Mouse (Mus musculus) liver, adult 2 months (tissue): Measurements from ENCODE around the gene Msl3. TPM values are rescaled to one million over a fixed set of nuclear protein-coding genes. Genes with fewer than 3 reads are reported as not detected.

Experiments
- DNase-seq: peaks from one replicate; pipeline ENCODE4 v3.0.0-alpha.2; 2011; ENCODE audit warnings: low read depth, low spot score; ENCODE audit errors: extremely low read depth
- H3K27ac ChIP-seq: fragments of 200-500 bp; replicated peaks from 2 replicates; pipeline ENCODE4 v1.5.1; 2012; ENCODE audit warnings: low read depth, mild to moderate bottlenecking, control low read depth, inconsistent platforms, low read length; ENCODE audit not compliant: insufficient read depth
- H3K27me3 ChIP-seq: fragments of 200-500 bp; 2 replicates; pipeline ENCODE4 v1.6.1; 2012; ENCODE audit warnings: mild to moderate bottlenecking, moderate library complexity, low read length, inconsistent platforms; ENCODE audit not compliant: control insufficient read depth, insufficient read depth
- H3K36me3 ChIP-seq: fragments of 200-500 bp; 2 replicates; pipeline ENCODE4 v1.6.1; 2012; ENCODE audit warnings: low read length, inconsistent platforms; ENCODE audit not compliant: control insufficient read depth, insufficient read depth
- H3K4me1 ChIP-seq: fragments of 200-500 bp; 2 replicates; pipeline ENCODE4 v1.6.1; 2011; ENCODE audit warnings: low read length; ENCODE audit not compliant: control insufficient read depth, insufficient read depth
- H3K4me3 ChIP-seq: fragments of 200-500 bp; 2 replicates; pipeline ENCODE4 v1.5.1; 2011; ENCODE audit warnings: low read depth, mild to moderate bottlenecking, control low read depth, low read length, moderate library complexity; ENCODE audit not compliant: insufficient read depth
- H3K79me2 ChIP-seq: fragments of 200-500 bp; 2 replicates; pipeline ENCODE4 v1.6.1; 2012; ENCODE audit warnings: inconsistent platforms, mild to moderate bottlenecking, low read length, moderate library complexity; ENCODE audit not compliant: control insufficient read depth, insufficient read depth
- H3K9ac ChIP-seq: fragments of 200-500 bp; 2 replicates; pipeline ENCODE4 v1.6.1; 2012; ENCODE audit warnings: low read depth, mild to moderate bottlenecking, control low read depth, inconsistent platforms, low read length
- CTCF ChIP-seq: fragments of 200-500 bp; IDR thresholded peaks from 2 replicates; pipeline ENCODE4 v1.5.1; 2011; ENCODE audit warnings: low read depth, low read length, control low read depth
- POLR2A ChIP-seq: fragments of 200-500 bp; IDR thresholded peaks from 2 replicates; pipeline ENCODE4 v1.6.1; 2011; ENCODE audit warnings: low read length, control low read depth; ENCODE audit not compliant: insufficient read depth; ENCODE audit errors: extremely low read depth
- WGBS: fragments of 180-500 bp; shearing (Covaris S2); methylation state at CpG from one replicate; pipeline ENCODE4 v1.1.7; 2018; 5-methylcytosine and 5-hydroxymethylcytosine counted together
- polyA plus RNA-seq: library from polyadenylated mRNA; depleted of rRNA; stranded (reverse); fragments of >200 nt; gene quantifications from 2 replicates; pipeline ENCODE4 v1.2.3, GENCODE M21; 2012; rRNA removed
- total RNA-seq: library from RNA; depleted of rRNA; stranded (reverse); fragments of >200 nt; gene quantifications from 2 replicates; pipeline ENCODE4 v1.2.3, GENCODE M21; 2014; rRNA removed

The Msl3 gene
- total and polyA plus RNA-seq, 2 experiments, result 8.5 to 25.9 TPM

- H3K79me2 ChIP-seq, result no peaks in the 10 kb centered on the region
- H3K36me3 ChIP-seq, result peaks cover 11% of the 10 kb centered on the region
- H3K27me3 ChIP-seq, result no peaks in the 10 kb centered on the region
- no peak overlapping the region for H3K27ac ChIP-seq
- WGBS, result 71% methylated on average over 3 of the region's 3 CpGs
- H3K4me3 ChIP-seq, result no peak overlapping the region
- no peak for TF ChIP-seq POLR2A
- TF ChIP-seq CTCF, result no peak
- no peak for DNase-seq
- H3K4me1 ChIP-seq, result no peaks in the 10 kb centered on the region
- no peak overlapping the region for H3K9ac ChIP-seq
Measured at GRCm38 (mm10) chrX:168647746-168648145, 26.0 kb downstream of the Msl3 start.

GRCm38 (mm10) chrX:168643451-168643850 is 30.2 kb downstream of the Msl3 start:
- no peaks in the 10 kb centered on the region for H3K79me2 ChIP-seq
- no peak overlapping the region for H3K9ac ChIP-seq
- H3K27me3 ChIP-seq, result no peaks in the 10 kb centered on the region
- WGBS, result 90% methylated on average over 1 of the region's 1 CpGs
- TF ChIP-seq CTCF (no peak), POLR2A (no peak)
- H3K4me3 ChIP-seq, result no peak overlapping the region
- H3K4me1 ChIP-seq, result no peaks in the 10 kb centered on the region
- no peaks in the 10 kb centered on the region for H3K36me3 ChIP-seq
- H3K27ac ChIP-seq, result no peak overlapping the region
- no peak for DNase-seq

GRCm38 (mm10) chrX:168639556-168640356 is 33.9 kb downstream of the Msl3 start:
- no peaks in the 10 kb centered on the region for H3K27me3 ChIP-seq
- DNase-seq, result peak; percentile 47
- H3K4me1 ChIP-seq, result no peaks in the 10 kb centered on the region
- TF ChIP-seq POLR2A (no peak), CTCF (peak; percentile 66)
- no peaks in the 10 kb centered on the region for H3K79me2 ChIP-seq
- WGBS, result 7% methylated on average over 11 of the region's 11 CpGs
- H3K9ac ChIP-seq, result peak overlapping the region; percentile 37; the same call in 1 of the 2 replicates
- H3K4me3 ChIP-seq, result peak overlapping the region; percentile 44
- no peaks in the 10 kb centered on the region for H3K36me3 ChIP-seq
- H3K27ac ChIP-seq, result 0 out of 2 replicates have a peak overlapping the region, but pooled peaks have one; percentile 23

Other genes starting within 250 kb of the Msl3 start
- not detected in 2 replicates for gene Frmpd4, start 96.7 kb downstream of the Msl3 start, total RNA-seq
- gene Frmpd4, start 96.7 kb downstream of the Msl3 start, polyA plus RNA-seq, result not detected in 2 replicates
- 7.9 and 13.0 TPM in 2 replicates for gene Arhgap6, start 121.2 kb upstream of the Msl3 start, total RNA-seq
- 1.5 and 1.8 TPM in 2 replicates for gene Arhgap6, start 121.2 kb upstream of the Msl3 start, polyA plus RNA-seq